In genomic region chr10:100073092-100073491, GRCm38 (mm10) we compare ENCODE assay signal across 25 mouse cellular contexts.
"Had no signal": no experiment of that assay in that cellular context is flagged by ENCODE, and none has a peak within 500 bp of the region (broad histone marks: within the 10 kb centered on the region; RNA-seq: fewer than 3 reads in every experiment).

No protein-coding gene starts in this region.

- H3K9me3 ChIP-seq: heart, embryonic 13.5 days; heart, embryonic 15.5 days; hindbrain, embryonic 13.5 days; hindbrain, embryonic 15.5 days; kidney, embryonic 15.5 days; limb, embryonic 13.5 days; limb, embryonic 15.5 days had no signal

- H3K4me3 ChIP-seq: heart, embryonic 13.5 days; heart, embryonic 15.5 days; hindbrain, embryonic 13.5 days; hindbrain, embryonic 15.5 days; kidney, embryonic 15.5 days; limb, embryonic 13.5 days; limb, embryonic 15.5 days had no signal

- H3K4me1 ChIP-seq: heart, embryonic 13.5 days; heart, embryonic 15.5 days; hindbrain, embryonic 13.5 days; hindbrain, embryonic 15.5 days; kidney, embryonic 15.5 days; limb, embryonic 13.5 days; limb, embryonic 15.5 days had no signal

- H3K9ac ChIP-seq: forebrain, postnatal 0 days; heart, embryonic 13.5 days; heart, embryonic 15.5 days; hindbrain, embryonic 13.5 days; hindbrain, embryonic 15.5 days; kidney, embryonic 15.5 days; limb, embryonic 13.5 days; limb, embryonic 15.5 days had no signal

- H3K27me3 ChIP-seq: heart, embryonic 13.5 days; heart, embryonic 15.5 days; hindbrain, embryonic 13.5 days; hindbrain, embryonic 15.5 days; kidney, embryonic 15.5 days; limb, embryonic 13.5 days; limb, embryonic 15.5 days had no signal

- DNase-seq: forebrain, postnatal 0 days; gastrocnemius, postnatal 14 days; gastrocnemius, postnatal 36 days; heart, adult 18-20 months; heart, postnatal 14 days; heart, postnatal 36 days; kidney, adult 11 months; kidney, adult 2 months; kidney, adult 9 months; kidney, postnatal 14 days; kidney, postnatal 36 days; layer of hippocampus, adult 9-11 months; layer of hippocampus, postnatal 36 days; left cerebral cortex, postnatal 4 days had no signal

- H3K4me2 ChIP-seq: heart, embryonic 11.5 days; heart, embryonic 13.5 days; heart, embryonic 15.5 days; hindbrain, embryonic 13.5 days; hindbrain, embryonic 15.5 days; kidney, embryonic 15.5 days; limb, embryonic 13.5 days; limb, embryonic 15.5 days had no signal

- ATAC-seq: forebrain, postnatal 0 days; hindbrain, postnatal 0 days; intestine, embryonic 16.5 days had no signal

- H3K36me3 ChIP-seq: heart, embryonic 13.5 days; heart, embryonic 15.5 days; hindbrain, embryonic 13.5 days; hindbrain, embryonic 15.5 days; kidney, embryonic 15.5 days; limb, embryonic 13.5 days; limb, embryonic 15.5 days had no signal

- H3K27ac ChIP-seq: heart, embryonic 13.5 days; heart, embryonic 15.5 days; hindbrain, embryonic 13.5 days; hindbrain, embryonic 15.5 days; hindbrain, postnatal 0 days; kidney, embryonic 15.5 days; kidney, postnatal 0 days; limb, embryonic 13.5 days; limb, embryonic 15.5 days had no signal
